Mouse (Mus musculus) C2C12 (cell line): Measurements from ENCODE around the gene Slc11a2. TPM values are rescaled to one million over a fixed set of nuclear protein-coding genes. Genes with fewer than 3 reads are reported as not detected.

Source experiments
- H3K27me3 ChIP-seq: one replicate; pipeline ENCODE4 v1.6.1; 2011; ENCODE audit not compliant: control insufficient read depth, insufficient read depth, insufficient read length
- H3K36me3 ChIP-seq: one replicate; pipeline ENCODE4 v1.6.1; 2011; ENCODE audit not compliant: control insufficient read depth, insufficient read depth
- H3K4me3 ChIP-seq: one replicate; pipeline ENCODE4 v1.5.1; 2011; ENCODE audit warnings: mild to moderate bottlenecking, control low read depth; ENCODE audit not compliant: poor library complexity, insufficient read depth, severe bottlenecking
- H3K79me2 ChIP-seq: one replicate; pipeline ENCODE4 v1.6.1; 2011; ENCODE audit not compliant: control insufficient read depth, insufficient read depth
- H3K79me3 ChIP-seq: one replicate; pipeline ENCODE4 v1.6.1; 2011; ENCODE audit warnings: low read depth, control low read depth
- H3ac ChIP-seq: one replicate; pipeline ENCODE3; 2011; ENCODE audit warnings: low read depth; ENCODE audit not compliant: control insufficient read depth, insufficient read length
- CEBPB ChIP-seq: IDR thresholded peaks from one replicate; pipeline ENCODE4 v1.6.1; 2011; ENCODE audit warnings: low read depth, mild to moderate bottlenecking, control low read depth, moderate library complexity
- CTCF ChIP-seq: IDR thresholded peaks from one replicate; pipeline ENCODE4 v1.5.1; 2011; ENCODE audit not compliant: control insufficient read depth, insufficient read depth, insufficient read length
- FOSL1 ChIP-seq: IDR thresholded peaks from one replicate; pipeline ENCODE4 v1.8.0; 2011; ENCODE audit warnings: mild to moderate bottlenecking, low read length; ENCODE audit not compliant: poor library complexity, insufficient read depth, severe bottlenecking
- MAX ChIP-seq: IDR thresholded peaks from one replicate; pipeline ENCODE4 v1.6.1; 2011; ENCODE audit warnings: mild to moderate bottlenecking, control low read depth
- MYOD1 ChIP-seq: IDR thresholded peaks from one replicate; pipeline ENCODE4 v1.6.1; 2011; ENCODE audit warnings: low read depth; ENCODE audit not compliant: control insufficient read depth, insufficient read length
- MYOG ChIP-seq: IDR thresholded peaks from one replicate; pipeline ENCODE4 v1.6.1; 2011; ENCODE audit not compliant: control insufficient read depth, insufficient read length; ENCODE audit errors: extremely low read depth
- USF1 ChIP-seq: IDR thresholded peaks from one replicate; pipeline ENCODE4 v1.6.1; 2011; ENCODE audit warnings: low read depth, mild to moderate bottlenecking, control low read depth, moderate library complexity
- polyA plus RNA-seq: library from polyadenylated mRNA; unstranded; fragments of >200 nt; fragmentation: generic; extraction: Trizol; gene quantifications from one replicate; pipeline ENCODE4 v1.2.1, GENCODE M21; 2012; ENCODE audit warnings: missing spikeins

The Slc11a2 gene
- polyA plus RNA-seq, 1 experiment = 34.3 TPM

- H3K36me3 ChIP-seq = no peaks in the 10 kb centered on the region
- H3K27me3 ChIP-seq = no peaks in the 10 kb centered on the region
- TF ChIP-seq MAX (peak; percentile 11), CTCF (peak; percentile 96), CEBPB (no peak)
- no peaks in the 10 kb centered on the region for H3K79me2 ChIP-seq
- H3K79me3 ChIP-seq = no peaks in the 10 kb centered on the region
- no peak overlapping the region for H3K4me3 ChIP-seq
- no peak overlapping the region for H3ac ChIP-seq
These were observed 32.5 kb upstream of the Slc11a2 start for GRCm38 (mm10) chr15:100457340-100457739.

- Histone ChIP-seq H3K4me3 (no peak overlapping the region), H3K79me2 (no peaks in the 10 kb centered on the region), H3ac (no peak overlapping the region), H3K36me3 (no peaks in the 10 kb centered on the region), H3K79me3 (no peaks in the 10 kb centered on the region), H3K27me3 (no peaks in the 10 kb centered on the region)
- no peak for TF ChIP-seq MYOD1
- TF ChIP-seq CEBPB = no peak
- TF ChIP-seq USF1 = no peak
- TF ChIP-seq CTCF = no peak
- no peak for TF ChIP-seq MAX
- TF ChIP-seq MYOG = no peak
- TF ChIP-seq FOSL1 = no peak
These were observed 31.6 kb upstream of the Slc11a2 start for GRCm38 (mm10) chr15:100456356-100456991.

DNA sequence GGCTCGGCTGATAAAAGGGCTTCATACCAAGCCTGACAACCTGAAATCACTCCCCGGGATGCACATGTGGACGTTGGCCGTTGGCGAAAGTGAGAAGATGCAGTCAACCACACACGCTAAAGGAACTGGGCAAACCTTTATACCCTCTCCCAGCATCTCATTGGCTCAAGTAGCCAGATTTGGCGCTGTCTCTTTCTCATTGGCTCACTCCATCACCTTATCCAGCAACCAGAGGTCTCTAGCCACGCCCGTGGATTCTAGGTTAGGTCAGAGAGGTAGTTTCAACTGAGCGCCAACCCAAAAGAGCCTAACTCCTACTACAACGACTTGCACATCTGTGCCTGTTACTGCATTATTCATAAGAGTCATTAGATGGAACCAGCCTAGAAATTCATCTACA is 27.6 kb upstream of the Slc11a2 start:
- Histone ChIP-seq H3K27me3 (peaks cover 6% of the 10 kb centered on the region), H3K79me3 (no peaks in the 10 kb centered on the region), H3K79me2 (no peaks in the 10 kb centered on the region), H3K36me3 (no peaks in the 10 kb centered on the region), H3K4me3 (no peak overlapping the region), H3ac (no peak overlapping the region)
- no peak for TF ChIP-seq MYOD1
- TF ChIP-seq CEBPB = no peak
- TF ChIP-seq MAX = no peak
- no peak for TF ChIP-seq USF1
- TF ChIP-seq FOSL1 = no peak
- TF ChIP-seq MYOG = no peak
- no peak for TF ChIP-seq CTCF

GRCm38 (mm10) chr15:100451245-100451644 is 26.4 kb upstream of the Slc11a2 start:
- no peaks in the 10 kb centered on the region for H3K79me2 ChIP-seq
- no peak overlapping the region for H3K4me3 ChIP-seq
- no peaks in the 10 kb centered on the region for H3K79me3 ChIP-seq
- TF ChIP-seq USF1 = no peak
- TF ChIP-seq MYOD1 = no peak
- no peak for TF ChIP-seq FOSL1
- TF ChIP-seq MAX = no peak
- TF ChIP-seq MYOG = no peak
- TF ChIP-seq CTCF = no peak
- TF ChIP-seq CEBPB = no peak
- no peak overlapping the region for H3ac ChIP-seq
- peaks cover 6% of the 10 kb centered on the region for H3K27me3 ChIP-seq
- H3K36me3 ChIP-seq = no peaks in the 10 kb centered on the region

GRCm38 (mm10) chr15:100449495-100449894 is 24.6 kb upstream of the Slc11a2 start:
- H3K36me3 ChIP-seq = no peaks in the 10 kb centered on the region
- TF ChIP-seq FOSL1 (no peak), MYOD1 (no peak), MYOG (no peak), CEBPB (no peak), USF1 (no peak), MAX (no peak), CTCF (no peak)
- no peak overlapping the region for H3ac ChIP-seq
- H3K79me3 ChIP-seq = no peaks in the 10 kb centered on the region
- H3K27me3 ChIP-seq = peaks cover 6% of the 10 kb centered on the region
- H3K4me3 ChIP-seq = no peak overlapping the region
- no peaks in the 10 kb centered on the region for H3K79me2 ChIP-seq

DNA sequence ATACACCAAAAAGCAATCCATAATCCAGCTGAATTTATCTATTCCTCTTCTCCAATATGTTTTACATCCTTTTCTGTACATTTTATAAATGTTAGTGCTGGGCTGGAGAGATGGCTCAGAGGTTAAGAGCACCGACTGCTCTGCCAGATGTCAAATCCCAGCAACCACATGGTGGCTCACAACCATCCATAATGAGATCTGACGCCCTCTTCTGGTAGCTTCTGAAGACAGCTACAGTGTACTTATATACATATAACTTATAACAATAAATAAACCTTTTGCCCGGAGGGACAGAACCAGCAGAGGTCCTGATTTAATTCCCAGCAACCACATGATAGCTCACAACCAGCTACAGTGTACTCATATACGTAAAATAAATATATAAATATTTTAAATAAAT is 23.7 kb upstream of the Slc11a2 start:
- Histone ChIP-seq H3K79me2 (no peaks in the 10 kb centered on the region), H3K79me3 (no peaks in the 10 kb centered on the region), H3K4me3 (no peak overlapping the region), H3K36me3 (no peaks in the 10 kb centered on the region), H3ac (no peak overlapping the region), H3K27me3 (peaks cover 6% of the 10 kb centered on the region)
- no peak for TF ChIP-seq USF1
- no peak for TF ChIP-seq MAX
- no peak for TF ChIP-seq CEBPB
- no peak for TF ChIP-seq MYOD1
- TF ChIP-seq FOSL1 = no peak
- no peak for TF ChIP-seq CTCF
- TF ChIP-seq MYOG = no peak
